Mouse (Mus musculus) embryonic facial prominence, embryonic 10.5 days (tissue): ENCODE measurements around the gene Ppfibp2. TPM values are rescaled to one million over a fixed set of nuclear protein-coding genes. Genes with fewer than 3 reads are reported as not detected.

ENCODE experiments used
- DNase-seq: peaks from one replicate; pipeline ENCODE4 v3.0.0-alpha.2; 2017; ENCODE audit warnings: low spot score
- H3K27ac ChIP-seq: fragments of 300-500 bp; sonication (generic); replicated peaks from 2 replicates; pipeline ENCODE4 v1.5.1; 2016; ENCODE audit warnings: mild to moderate bottlenecking
- H3K27me3 ChIP-seq: fragments of 300-500 bp; sonication (generic); replicated peaks from 2 replicates; pipeline ENCODE4 v1.6.1; 2016; ENCODE audit warnings: low read depth, mild to moderate bottlenecking; ENCODE audit not compliant: poor library complexity, severe bottlenecking
- H3K36me3 ChIP-seq: fragments of 300-500 bp; sonication (generic); replicated peaks from 2 replicates; pipeline ENCODE4 v1.6.1; 2016; ENCODE audit warnings: mild to moderate bottlenecking, moderate library complexity
- H3K4me1 ChIP-seq: fragments of 300-500 bp; sonication (generic); 2 replicates; pipeline ENCODE4 v1.6.1; 2016
- H3K4me3 ChIP-seq: fragments of 300-500 bp; sonication (generic); 2 replicates; pipeline ENCODE4 v1.5.1; 2016; ENCODE audit warnings: mild to moderate bottlenecking, moderate library complexity
- H3K9me3 ChIP-seq: fragments of 300-500 bp; sonication (generic); 2 replicates; pipeline ENCODE4 v1.6.1; 2016; ENCODE audit warnings: mild to moderate bottlenecking
- WGBS: fragments of 180-500 bp; shearing (Covaris S2); methylation state at CpG from one replicate; pipeline ENCODE4 v1.1.7; 2016; 5-methylcytosine and 5-hydroxymethylcytosine counted together
- polyA plus RNA-seq: library from polyadenylated mRNA; unstranded; fragments of >200 nt; fragmentation: Nextera tagmentation; extraction: Ambion mirVana; gene quantifications from 2 replicates; pipeline ENCODE4 v1.2.1, GENCODE M21; 2016

Ppfibp2 gene
- polyA plus RNA-seq, 1 experiment from 2014 or later = 24.0 TPM

DNA sequence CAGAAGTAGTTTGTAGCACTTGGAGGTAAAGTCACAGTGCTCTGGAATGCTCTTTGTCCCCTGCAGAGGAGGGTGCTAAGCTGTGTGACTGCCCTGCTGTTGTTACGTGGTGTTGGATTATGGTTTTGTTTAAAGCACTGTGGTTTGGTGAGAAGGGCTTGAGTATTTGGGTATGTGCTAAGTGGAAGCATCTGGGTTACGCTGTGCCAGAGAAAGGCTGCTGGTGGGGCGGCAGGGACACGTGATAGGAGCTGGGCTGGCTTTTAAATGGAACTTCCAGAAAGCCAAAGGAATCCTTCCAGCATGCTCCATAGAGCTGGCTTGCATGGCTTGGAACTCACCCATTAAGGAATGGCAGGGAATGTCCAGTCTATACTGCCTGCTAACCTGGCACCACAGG lies 24.2 kb downstream of the Ppfibp2 start:
- H3K4me3 ChIP-seq = no peak overlapping the region
- peaks cover 31% of the 10 kb centered on the region for H3K4me1 ChIP-seq
- no peaks in the 10 kb centered on the region for H3K36me3 ChIP-seq
- 0 out of 2 replicates have a peak overlapping the region, but pooled peaks have one; percentile 5 for H3K27ac ChIP-seq
- no peaks in the 10 kb centered on the region for H3K27me3 ChIP-seq
- 48% methylated on average over 4 of the region's 4 CpGs for WGBS
- H3K9me3 ChIP-seq = no peaks in the 10 kb centered on the region
- peak; percentile 19 for DNase-seq

DNA sequence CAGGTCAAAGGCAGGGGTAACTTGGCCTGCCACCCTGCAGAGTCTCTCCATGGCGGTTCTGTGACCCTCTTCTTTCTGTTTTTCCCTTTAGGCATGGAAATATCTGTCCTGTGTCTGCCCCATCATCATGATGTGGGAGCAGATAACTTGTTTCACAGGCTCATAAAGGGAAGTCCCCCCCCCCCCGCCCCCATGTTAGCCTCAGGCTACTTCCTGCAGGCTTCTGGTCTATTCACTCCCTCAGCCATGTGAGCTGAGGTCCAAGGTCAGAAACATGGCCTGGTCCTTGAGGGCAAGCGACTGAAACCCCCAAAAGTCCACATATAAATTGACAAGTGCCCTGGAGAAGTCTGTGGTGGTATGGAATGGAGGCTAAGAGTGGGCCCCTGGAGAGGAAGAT lies 25.1 kb downstream of the Ppfibp2 start:
- no peaks in the 10 kb centered on the region for H3K27me3 ChIP-seq
- no peak overlapping the region for H3K27ac ChIP-seq
- no peak overlapping the region for H3K4me3 ChIP-seq
- H3K4me1 ChIP-seq = peaks cover 31% of the 10 kb centered on the region
- no peaks in the 10 kb centered on the region for H3K36me3 ChIP-seq
- WGBS = 75% methylated on average over 3 of the region's 3 CpGs
- DNase-seq = no peak
- no peaks in the 10 kb centered on the region for H3K9me3 ChIP-seq

DNA sequence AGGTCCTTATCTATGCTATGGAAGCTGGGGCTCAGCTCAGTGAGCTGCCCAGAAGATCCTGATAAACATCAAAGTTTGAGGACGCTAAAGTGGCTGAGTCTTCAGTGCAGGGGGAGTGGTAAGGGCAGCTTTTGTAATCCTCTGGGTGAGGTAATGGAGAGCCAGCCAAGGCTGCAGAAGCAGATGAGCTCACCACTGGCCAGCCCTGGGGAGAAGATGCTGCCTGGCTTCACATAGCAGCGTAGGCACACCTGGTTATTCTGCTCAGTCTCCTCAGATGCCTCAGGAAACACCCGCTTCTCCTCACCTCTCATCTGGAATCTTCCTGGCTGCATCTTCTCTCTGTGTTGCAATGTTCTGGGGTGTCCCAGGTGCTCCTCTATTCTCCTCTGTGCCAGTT lies 29.4 kb downstream of the Ppfibp2 start:
- no peaks in the 10 kb centered on the region for H3K9me3 ChIP-seq
- no peak overlapping the region for H3K27ac ChIP-seq

DNA sequence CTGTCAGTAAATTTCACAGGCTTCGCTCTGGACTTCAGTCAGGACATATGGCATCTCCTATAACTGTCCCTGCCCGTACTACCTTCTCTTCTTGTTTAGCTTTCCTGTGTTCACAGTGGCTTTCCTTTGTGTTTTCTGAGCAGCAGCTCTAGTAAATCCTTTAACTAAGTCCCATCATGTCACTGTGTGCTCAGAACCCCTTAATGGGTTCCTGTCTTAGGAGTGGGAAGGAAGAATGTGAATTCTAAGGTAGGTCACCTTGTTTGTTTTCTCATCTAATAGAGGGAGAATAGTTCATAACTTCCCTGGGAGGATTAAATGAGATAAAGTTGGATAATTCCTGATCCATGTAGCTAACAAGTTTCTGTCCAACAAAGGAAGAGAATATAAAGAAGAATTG lies 30.1 kb downstream of the Ppfibp2 start, which contains the start of gene 5330417H12Rik:
Gene 5330417H12Rik (minus strand): TSS at position 101 of the 400 bp plus-strand sequence.
- H3K36me3 ChIP-seq = no peaks in the 10 kb centered on the region
- no peaks in the 10 kb centered on the region for H3K27me3 ChIP-seq
- no peak for DNase-seq
- H3K4me3 ChIP-seq = no peak within 1 kb of the TSS
- WGBS = 85% methylated on average over 2 of the region's 2 CpGs
- H3K4me1 ChIP-seq = peaks cover 7% of the 10 kb centered on the region
- H3K27ac ChIP-seq = no peak within 1 kb of the TSS
- no peaks in the 10 kb centered on the region for H3K9me3 ChIP-seq

More for the DNA sequence above, 29.4 kb downstream of the Ppfibp2 start:
- Histone ChIP-seq H3K4me1 (peaks cover 13% of the 10 kb centered on the region), H3K27me3 (no peaks in the 10 kb centered on the region), H3K36me3 (no peaks in the 10 kb centered on the region), H3K4me3 (no peak overlapping the region)
- WGBS = 67% methylated on average over 3 of the region's 3 CpGs
- no peak for DNase-seq

DNA sequence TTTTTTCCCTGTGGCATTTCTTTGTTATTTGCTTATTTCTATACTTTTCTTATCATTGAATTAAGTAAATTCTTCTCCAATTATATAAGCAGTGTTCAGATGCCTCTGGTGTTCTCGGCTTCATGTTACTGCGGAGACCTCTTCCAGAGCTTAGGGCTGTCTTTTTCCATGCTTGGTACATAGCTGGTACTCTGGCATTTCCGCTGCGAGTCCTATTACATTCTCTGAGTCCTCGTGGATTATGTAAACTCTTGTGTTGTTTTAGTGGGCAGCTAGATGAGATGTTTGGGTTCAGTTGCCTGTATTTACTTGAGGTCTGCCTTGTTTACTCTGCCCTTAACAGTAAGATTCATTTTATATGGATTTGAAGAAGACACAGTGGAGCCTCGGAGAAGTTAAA lies 30.8 kb downstream of the Ppfibp2 start:
- WGBS = 86% methylated on average over 6 of the region's 6 CpGs

DNA sequence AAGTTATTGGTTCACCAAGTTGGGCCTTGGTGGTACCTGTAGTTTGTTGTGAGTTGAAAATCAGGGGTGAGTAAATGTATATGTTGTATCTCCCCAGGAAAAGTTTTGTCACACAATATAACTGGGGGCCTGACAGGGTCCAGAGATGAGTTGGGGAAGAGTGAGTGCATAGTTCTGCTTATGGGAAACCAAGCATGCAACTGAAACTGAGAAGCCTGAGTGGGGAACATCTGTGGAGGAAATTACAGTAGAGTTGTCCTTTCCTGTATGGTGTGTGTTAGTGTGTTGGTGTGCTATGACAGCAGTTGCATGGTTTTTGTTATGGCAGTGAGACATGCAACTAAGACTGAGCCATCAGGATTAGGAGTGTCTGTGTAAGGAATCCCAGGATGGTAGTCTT lies 33.4 kb downstream of the Ppfibp2 start:
- H3K4me3 ChIP-seq = no peak overlapping the region
- H3K4me1 ChIP-seq = no peaks in the 10 kb centered on the region
- no peak for DNase-seq

More for the DNA sequence above, 30.8 kb downstream of the Ppfibp2 start:
- Histone ChIP-seq H3K27me3 (no peaks in the 10 kb centered on the region), H3K9me3 (no peaks in the 10 kb centered on the region), H3K36me3 (no peaks in the 10 kb centered on the region), H3K4me3 (no peak overlapping the region), H3K4me1 (no peaks in the 10 kb centered on the region), H3K27ac (no peak overlapping the region)
- no peak for DNase-seq

DNA sequence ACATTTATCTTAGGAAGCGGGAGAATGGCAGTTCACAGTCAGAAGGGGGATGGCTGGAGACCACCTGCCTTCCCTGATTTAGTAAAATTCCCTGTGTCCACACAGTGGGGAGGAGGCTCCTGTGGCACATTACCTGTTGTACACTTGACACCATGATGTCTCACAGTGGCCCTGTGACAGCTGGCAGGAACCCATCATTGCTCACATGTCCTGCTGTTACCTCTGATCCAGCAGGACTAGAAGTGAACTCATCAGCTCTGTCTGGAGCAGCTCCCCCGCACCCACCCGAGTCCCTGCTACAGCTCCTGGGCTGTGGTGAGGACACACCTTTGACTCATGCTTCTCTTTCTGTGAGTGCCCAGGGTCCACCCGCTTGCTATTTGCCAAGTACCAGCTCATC lies 38.2 kb downstream of the Ppfibp2 start:
- Histone ChIP-seq H3K9me3 (no peaks in the 10 kb centered on the region), H3K27ac (no peak overlapping the region), H3K4me3 (no peak overlapping the region), H3K36me3 (no peaks in the 10 kb centered on the region), H3K4me1 (no peaks in the 10 kb centered on the region), H3K27me3 (no peaks in the 10 kb centered on the region)
- no peak for DNase-seq
- WGBS = 94% methylated on average over 4 of the region's 4 CpGs

More for the DNA sequence above, 33.4 kb downstream of the Ppfibp2 start:
- Histone ChIP-seq H3K9me3 (no peaks in the 10 kb centered on the region), H3K36me3 (no peaks in the 10 kb centered on the region), H3K27me3 (no peaks in the 10 kb centered on the region), H3K27ac (no peak overlapping the region)

DNA sequence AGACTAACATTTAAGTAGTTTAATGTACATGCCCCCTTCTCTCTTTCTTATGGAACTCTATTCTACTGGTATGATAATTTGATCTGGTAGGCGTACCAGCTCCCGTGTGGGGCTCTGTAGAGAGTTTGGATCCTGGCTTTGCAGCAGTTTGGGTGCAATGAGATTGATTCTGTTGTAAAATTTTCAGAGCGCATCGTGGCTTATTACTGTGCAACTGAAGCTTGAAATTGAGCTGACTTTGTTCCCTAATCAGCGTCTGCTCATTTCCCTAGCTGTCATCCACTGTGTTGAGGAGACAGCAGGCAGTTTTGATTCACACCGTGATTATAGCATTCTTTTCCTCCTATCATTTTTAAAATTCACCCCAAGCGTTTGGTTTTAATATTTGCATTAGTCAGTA lies 42.4 kb downstream of the Ppfibp2 start:
- H3K4me3 ChIP-seq = no peak overlapping the region
- H3K27ac ChIP-seq = no peak overlapping the region
- WGBS = 88% methylated on average over 7 of the region's 7 CpGs
- H3K9me3 ChIP-seq = no peaks in the 10 kb centered on the region
- H3K27me3 ChIP-seq = no peaks in the 10 kb centered on the region
- H3K36me3 ChIP-seq = no peaks in the 10 kb centered on the region
- H3K4me1 ChIP-seq = no peaks in the 10 kb centered on the region
- DNase-seq = no peak

DNA sequence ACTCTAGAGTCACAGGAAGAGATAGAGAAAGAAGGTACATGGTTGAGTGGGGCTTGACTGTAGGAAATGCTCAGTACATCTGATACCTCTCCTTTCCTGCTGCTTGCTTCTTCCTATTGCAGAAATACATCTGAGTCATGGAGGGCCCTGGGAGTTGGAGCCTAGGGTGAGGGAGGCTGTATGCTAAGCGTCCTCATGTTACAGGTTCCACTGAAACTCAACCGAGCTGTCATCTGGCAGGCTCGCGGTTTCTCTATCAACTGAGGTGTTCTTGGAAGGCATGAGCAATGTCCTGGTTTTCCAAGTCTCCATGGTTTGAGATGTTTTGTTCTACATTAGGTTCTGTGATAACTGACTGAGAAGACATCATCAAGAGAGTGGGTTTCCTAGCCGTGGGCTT lies 43.0 kb downstream of the Ppfibp2 start:
- no peak overlapping the region for H3K27ac ChIP-seq
- no peak for DNase-seq
- H3K4me3 ChIP-seq = no peak overlapping the region
- 89% methylated on average over 5 of the region's 5 CpGs for WGBS
- no peaks in the 10 kb centered on the region for H3K27me3 ChIP-seq
- no peaks in the 10 kb centered on the region for H3K36me3 ChIP-seq
- H3K4me1 ChIP-seq = no peaks in the 10 kb centered on the region
- no peaks in the 10 kb centered on the region for H3K9me3 ChIP-seq

DNA sequence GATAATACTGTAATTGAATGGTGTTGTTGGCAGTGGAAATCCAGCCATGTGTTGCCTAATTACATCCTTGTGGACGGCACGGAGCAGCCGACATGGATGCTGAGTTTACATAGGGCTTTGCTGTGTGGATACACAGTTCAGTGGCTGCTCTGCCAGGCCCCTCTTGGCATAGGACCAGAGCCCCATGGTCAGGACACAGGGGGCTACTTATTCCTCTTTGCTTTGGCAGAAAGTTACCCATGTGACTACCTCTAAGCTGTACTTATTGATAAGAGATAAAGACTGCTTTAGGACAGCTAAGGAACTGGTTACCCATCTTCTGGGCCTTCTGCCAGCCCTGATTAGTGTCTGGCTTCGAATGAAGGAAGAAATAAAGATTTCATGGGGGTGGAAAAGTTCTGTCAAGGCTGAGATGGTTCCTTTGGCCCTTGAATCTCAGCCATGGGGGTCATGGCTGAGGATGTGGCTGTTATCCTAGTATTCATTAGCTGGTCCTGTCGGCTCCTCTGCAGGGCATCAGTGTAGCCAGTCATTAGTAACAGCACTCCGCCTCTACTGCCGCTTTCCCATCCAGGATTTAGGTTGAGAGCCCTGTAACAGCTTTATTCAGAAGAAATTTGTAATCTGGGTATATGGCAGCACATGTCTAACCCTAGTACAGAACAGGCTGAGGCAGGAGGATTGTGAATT lies 47.7 kb downstream of the Ppfibp2 start:
- 84% methylated on average over 7 of the region's 7 CpGs for WGBS
- Histone ChIP-seq H3K9me3 (no peaks in the 10 kb centered on the region; the same call in 1 of the 2 replicates), H3K4me3 (no peak overlapping the region), H3K36me3 (no peaks in the 10 kb centered on the region), H3K27ac (no peak overlapping the region), H3K27me3 (no peaks in the 10 kb centered on the region), H3K4me1 (no peaks in the 10 kb centered on the region)
- no peak for DNase-seq

DNA sequence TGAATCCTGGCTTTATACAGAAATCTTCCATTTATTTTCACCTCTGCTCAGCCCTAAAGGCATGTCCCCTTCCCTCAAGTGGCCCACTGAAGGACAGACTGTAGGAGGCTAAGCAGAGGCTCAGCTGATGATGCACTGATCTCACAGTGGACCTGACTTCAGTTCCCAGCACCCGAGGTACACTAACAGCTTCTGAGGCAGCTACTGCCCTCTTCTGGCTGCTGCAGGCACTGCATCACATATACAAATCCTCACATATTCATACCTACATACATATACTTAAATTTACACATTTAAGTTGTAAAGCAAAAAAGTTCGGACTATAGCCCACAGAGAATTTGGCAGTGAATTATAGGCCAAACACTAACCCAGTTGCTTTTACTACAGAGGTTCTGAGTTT lies 50.0 kb downstream of the Ppfibp2 start:
- DNase-seq = no peak
- Histone ChIP-seq H3K36me3 (no peaks in the 10 kb centered on the region), H3K4me1 (peaks cover 4% of the 10 kb centered on the region; the same call in 1 of the 2 replicates), H3K4me3 (no peak overlapping the region), H3K9me3 (no peaks in the 10 kb centered on the region; the same call in 1 of the 2 replicates), H3K27me3 (no peaks in the 10 kb centered on the region), H3K27ac (no peak overlapping the region)
- WGBS = 82% methylated on average over 2 of the region's 2 CpGs

DNA sequence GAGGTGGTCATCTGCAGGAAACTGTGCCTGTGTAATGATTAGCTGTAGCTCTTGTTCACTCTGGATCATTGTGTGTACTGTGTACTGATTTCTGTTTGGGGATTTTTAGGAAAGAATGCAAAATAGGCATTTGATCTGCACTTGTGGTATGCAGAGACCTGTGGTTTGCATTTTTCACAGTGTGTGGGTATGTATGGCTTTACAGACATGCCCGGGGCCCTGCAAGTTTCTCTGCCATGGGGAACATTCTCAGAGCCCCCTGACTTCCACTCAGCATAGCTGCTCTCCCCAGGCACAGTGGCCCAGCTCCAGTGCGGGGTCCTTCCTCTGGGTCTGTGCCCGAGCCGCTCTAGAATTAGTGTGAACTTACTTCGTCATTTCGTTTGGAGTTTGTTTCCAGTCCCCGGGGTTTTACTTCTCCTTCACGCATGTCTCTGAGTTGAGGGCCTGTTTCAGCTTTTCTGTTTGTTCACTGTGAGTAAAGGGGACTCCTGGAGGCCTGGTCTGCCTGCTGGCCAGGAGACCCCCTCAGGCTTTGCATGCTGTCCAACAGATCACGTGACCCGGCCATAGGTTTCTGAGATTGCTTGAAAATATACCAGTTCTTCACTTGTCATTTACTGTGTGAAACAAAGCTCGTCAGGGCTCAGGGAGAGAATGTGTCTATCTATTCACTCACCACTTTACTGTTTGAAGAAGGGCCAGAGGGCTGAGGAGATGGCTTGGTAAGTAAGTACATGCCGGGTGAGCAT lies 54.1 kb downstream of the Ppfibp2 start:
- H3K36me3 ChIP-seq = no peaks in the 10 kb centered on the region
- peaks cover 25% of the 10 kb centered on the region for H3K4me1 ChIP-seq
- no peak overlapping the region for H3K4me3 ChIP-seq
- DNase-seq = no peak
- no peaks in the 10 kb centered on the region for H3K27me3 ChIP-seq
- 81% methylated on average over 12 of the region's 12 CpGs for WGBS
- H3K27ac ChIP-seq = no peak overlapping the region
- no peaks in the 10 kb centered on the region; the same call in 1 of the 2 replicates for H3K9me3 ChIP-seq

DNA sequence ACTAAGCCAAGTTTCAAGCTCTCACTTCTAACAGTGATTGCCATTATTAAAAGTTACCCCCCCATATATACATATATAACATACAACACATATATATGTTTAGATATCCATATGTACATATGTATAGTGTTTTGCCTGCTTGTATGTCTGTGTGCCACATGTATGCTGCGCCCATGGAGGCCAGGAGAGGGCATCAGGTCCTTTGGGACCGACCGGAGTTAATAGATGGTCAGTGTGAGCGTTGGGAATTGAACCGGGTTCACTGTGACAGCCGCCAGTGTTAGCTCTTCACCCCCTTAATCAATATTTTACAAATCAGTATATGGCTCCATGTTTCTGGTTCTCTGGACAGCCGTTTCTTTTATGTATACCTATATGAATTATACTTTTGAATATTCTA lies 55.0 kb downstream of the Ppfibp2 start:
- no peak for DNase-seq
- Histone ChIP-seq H3K4me3 (no peak overlapping the region), H3K36me3 (no peaks in the 10 kb centered on the region), H3K27me3 (no peaks in the 10 kb centered on the region), H3K9me3 (no peaks in the 10 kb centered on the region; the same call in 1 of the 2 replicates), H3K27ac (no peak overlapping the region), H3K4me1 (peaks cover 25% of the 10 kb centered on the region)
- WGBS = 82% methylated on average over 7 of the region's 7 CpGs
